Mouse (Mus musculus) thymus, adult 2 months (tissue): ENCODE data around the gene Hrk. TPM values are rescaled to one million over a fixed set of nuclear protein-coding genes. Genes with fewer than 3 reads are reported as not detected.

Experiments used
- DNase-seq: peaks from one replicate; pipeline ENCODE4 v3.0.0; 2021
- H3K27ac ChIP-seq: fragments of 200-500 bp; 2 replicates; pipeline ENCODE4 v1.5.1; 2012; ENCODE audit warnings: low read length, control low read depth; ENCODE audit not compliant: control insufficient read depth, insufficient read depth
- H3K27me3 ChIP-seq: fragments of 200-500 bp; 2 replicates; pipeline ENCODE4 v1.6.1; 2012; ENCODE audit warnings: mild to moderate bottlenecking, low read length, moderate library complexity, mixed read lengths; ENCODE audit not compliant: control insufficient read depth, insufficient read depth
- H3K36me3 ChIP-seq: fragments of 200-500 bp; 2 replicates; pipeline ENCODE4 v1.6.1; 2012; ENCODE audit warnings: mild to moderate bottlenecking, low read length, moderate library complexity; ENCODE audit not compliant: control insufficient read depth, insufficient read depth
- H3K4me1 ChIP-seq: fragments of 200-500 bp; replicated peaks from 2 replicates; pipeline ENCODE4 v1.6.1; 2012; ENCODE audit warnings: low read length; ENCODE audit not compliant: control insufficient read depth, insufficient read depth
- H3K4me3 ChIP-seq: fragments of 200-500 bp; 2 replicates; pipeline ENCODE4 v1.5.1; 2012; ENCODE audit warnings: mild to moderate bottlenecking, low read length, control low read depth, moderate library complexity; ENCODE audit not compliant: control insufficient read depth, insufficient read depth
- CTCF ChIP-seq: fragments of 200-500 bp; IDR thresholded peaks from 2 replicates; pipeline ENCODE4 v1.5.1; 2012; ENCODE audit warnings: mild to moderate bottlenecking, control low read depth, low read length, moderate library complexity, borderline replicate concordance; ENCODE audit not compliant: control insufficient read depth, poor library complexity, insufficient read depth; ENCODE audit errors: extremely low read depth
- POLR2A ChIP-seq: fragments of 200-500 bp; IDR thresholded peaks from 2 replicates; pipeline ENCODE4 v1.6.1; 2012; ENCODE audit warnings: mild to moderate bottlenecking, low read length, control low read depth, moderate library complexity; ENCODE audit not compliant: control insufficient read depth, poor library complexity, insufficient read depth; ENCODE audit errors: extremely low read depth
- WGBS: fragments of 180-500 bp; shearing (Covaris S2); methylation state at CpG from one replicate; pipeline ENCODE4 v1.1.7; 2018; 5-methylcytosine and 5-hydroxymethylcytosine counted together
- polyA plus RNA-seq: library from polyadenylated mRNA; depleted of rRNA; stranded (reverse); fragments of >200 nt; gene quantifications from 2 replicates; pipeline ENCODE4 v1.2.3, GENCODE M21; 2012

Hrk gene
- polyA plus RNA-seq, 1 experiment: 0.07 TPM

DNA sequence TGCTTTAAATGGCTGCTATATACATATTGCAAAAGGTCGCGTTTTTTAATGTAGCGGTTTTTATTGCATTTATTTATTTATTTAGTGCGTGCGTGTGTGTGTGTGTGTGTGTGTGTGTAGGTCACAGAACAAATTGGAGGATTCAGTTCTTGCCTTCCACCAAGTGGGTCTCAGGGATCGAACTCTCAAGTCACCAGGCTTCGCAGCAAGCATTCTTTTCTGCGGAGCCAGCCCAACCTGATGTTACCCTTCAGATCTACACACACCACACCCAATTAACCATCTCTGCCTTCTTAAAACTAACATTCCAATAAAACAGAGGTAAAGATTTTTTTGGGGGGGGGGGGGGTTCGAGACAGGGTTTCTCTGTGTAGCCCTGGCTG, 8.9 kb upstream of the Hrk start:
- H3K27me3 ChIP-seq: no peaks in the 10 kb centered on the region; the same call in 1 of the 2 replicates
- 31% methylated on average over 9 of the region's 9 CpGs for WGBS
- no peaks in the 10 kb centered on the region for H3K36me3 ChIP-seq
- H3K4me1 ChIP-seq: peaks cover 27% of the 10 kb centered on the region
- H3K4me3 ChIP-seq: peak overlapping the region; percentile 74
- DNase-seq: no peak
- no peak overlapping the region for H3K27ac ChIP-seq
- TF ChIP-seq POLR2A (no peak), CTCF (no peak)

DNA sequence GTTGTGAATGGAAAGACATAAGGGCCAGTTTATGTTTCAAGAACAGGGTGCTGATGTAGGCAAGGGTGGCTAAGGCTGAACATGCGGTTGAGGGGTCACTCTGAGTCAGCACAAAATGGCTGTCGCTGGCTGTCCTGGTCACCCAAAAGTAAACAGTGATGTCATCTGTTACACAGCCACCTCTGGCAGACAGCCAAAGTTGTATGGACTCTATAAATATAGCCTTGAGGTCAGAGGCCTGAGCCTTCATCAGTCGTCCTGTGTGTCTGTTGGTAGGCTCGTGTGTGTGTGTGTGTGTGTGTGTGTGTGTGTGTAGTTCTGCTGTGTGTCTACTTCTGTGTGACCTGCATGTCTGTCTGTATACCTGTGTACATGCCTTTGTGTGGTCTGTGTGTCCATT, 7.5 kb upstream of the Hrk start:
- no peak overlapping the region for H3K4me3 ChIP-seq
- WGBS: 64% methylated on average over 4 of the region's 4 CpGs
- no peaks in the 10 kb centered on the region for H3K36me3 ChIP-seq
- DNase-seq: no peak
- H3K4me1 ChIP-seq: peaks cover 26% of the 10 kb centered on the region
- no peak overlapping the region for H3K27ac ChIP-seq
- H3K27me3 ChIP-seq: no peaks in the 10 kb centered on the region; the same call in 1 of the 2 replicates
- TF ChIP-seq POLR2A (no peak), CTCF (no peak)

DNA sequence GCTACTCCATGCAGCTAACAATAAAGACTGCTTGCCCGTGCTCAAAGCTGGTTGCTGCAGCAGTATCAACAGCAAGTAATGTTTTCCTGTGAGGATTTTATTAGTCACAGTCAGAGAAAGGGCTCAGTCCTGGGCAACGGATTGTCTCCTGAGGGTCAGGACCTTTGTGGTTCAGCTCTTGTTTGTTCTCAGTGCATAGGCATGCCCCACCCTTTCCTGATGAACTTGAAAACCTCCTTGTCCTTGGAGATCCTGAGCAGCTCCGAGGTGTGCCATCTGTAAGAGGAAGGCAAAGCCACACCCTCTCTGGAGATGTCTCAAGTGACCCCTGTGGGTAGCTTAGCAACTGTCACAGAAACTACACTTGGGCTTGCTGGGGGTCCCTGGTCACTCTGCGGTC, 3.8 kb upstream of the Hrk start:
- WGBS: 23% methylated on average over 4 of the region's 4 CpGs
- no peaks in the 10 kb centered on the region; the same call in 1 of the 2 replicates for H3K27me3 ChIP-seq

DNA sequence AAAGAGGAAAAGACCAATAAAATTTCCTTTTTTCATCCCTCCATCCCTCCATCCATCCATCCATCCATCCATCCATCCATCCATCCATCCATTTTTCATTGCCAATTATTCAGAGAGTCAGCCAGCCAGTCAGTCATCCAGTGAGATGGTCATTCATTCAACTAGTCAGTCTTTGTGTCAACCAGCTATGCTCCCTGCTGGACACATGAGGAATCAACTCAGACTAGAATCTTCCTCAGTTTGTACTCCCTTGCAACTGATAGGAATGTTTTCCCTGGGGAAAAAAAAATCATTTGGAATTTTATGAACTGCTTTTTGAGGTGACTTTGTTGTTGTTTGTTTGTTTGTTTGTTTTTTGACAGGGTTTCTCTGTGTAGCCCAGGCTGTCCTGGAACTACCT, 1.0 kb downstream of the Hrk start:
- H3K27me3 ChIP-seq: peaks cover 10% of the 10 kb centered on the region
- H3K36me3 ChIP-seq: no peaks in the 10 kb centered on the region
- no peak overlapping the region for H3K27ac ChIP-seq
- DNase-seq: no peak
- peaks cover 11% of the 10 kb centered on the region for H3K4me1 ChIP-seq
- H3K4me3 ChIP-seq: no peak overlapping the region
- TF ChIP-seq CTCF (no peak), POLR2A (no peak)

More for the DNA sequence above, 3.8 kb upstream of the Hrk start:
- Histone ChIP-seq H3K4me1 (no peaks in the 10 kb centered on the region), H3K27ac (no peak overlapping the region), H3K36me3 (no peaks in the 10 kb centered on the region), H3K4me3 (no peak overlapping the region)
- no peak for TF ChIP-seq CTCF
- no peak for TF ChIP-seq POLR2A
- DNase-seq: no peak

DNA sequence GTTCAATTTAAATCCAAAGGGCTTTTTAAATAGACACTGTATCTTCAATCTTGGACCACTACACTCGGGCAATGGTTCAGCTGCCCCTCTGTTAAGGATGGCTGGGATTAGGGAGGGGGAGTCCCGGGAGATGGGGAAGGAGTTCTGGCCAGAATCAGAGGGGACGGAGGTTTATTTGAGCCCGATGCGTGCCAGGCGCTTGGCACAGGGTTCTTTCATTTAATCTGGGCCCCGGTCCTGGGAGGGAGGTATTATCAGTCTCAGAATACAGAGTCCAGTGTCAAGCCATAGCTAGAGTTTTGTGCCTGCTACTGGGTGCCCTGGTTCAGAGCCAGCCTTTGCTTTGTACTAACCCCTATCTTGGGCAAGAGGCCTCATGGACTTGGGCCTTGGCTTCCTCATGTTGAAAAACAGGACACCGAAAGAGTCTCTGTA, 3.1 kb downstream of the Hrk start:
- H3K4me1 ChIP-seq: peaks cover 17% of the 10 kb centered on the region
- TF ChIP-seq CTCF (no peak), POLR2A (no peak)
- H3K27ac ChIP-seq: no peak overlapping the region
- H3K27me3 ChIP-seq: peaks cover 20% of the 10 kb centered on the region
- no peaks in the 10 kb centered on the region for H3K36me3 ChIP-seq
- H3K4me3 ChIP-seq: no peak overlapping the region
- WGBS: 78% methylated on average over 8 of the region's 8 CpGs
- DNase-seq: no peak

DNA sequence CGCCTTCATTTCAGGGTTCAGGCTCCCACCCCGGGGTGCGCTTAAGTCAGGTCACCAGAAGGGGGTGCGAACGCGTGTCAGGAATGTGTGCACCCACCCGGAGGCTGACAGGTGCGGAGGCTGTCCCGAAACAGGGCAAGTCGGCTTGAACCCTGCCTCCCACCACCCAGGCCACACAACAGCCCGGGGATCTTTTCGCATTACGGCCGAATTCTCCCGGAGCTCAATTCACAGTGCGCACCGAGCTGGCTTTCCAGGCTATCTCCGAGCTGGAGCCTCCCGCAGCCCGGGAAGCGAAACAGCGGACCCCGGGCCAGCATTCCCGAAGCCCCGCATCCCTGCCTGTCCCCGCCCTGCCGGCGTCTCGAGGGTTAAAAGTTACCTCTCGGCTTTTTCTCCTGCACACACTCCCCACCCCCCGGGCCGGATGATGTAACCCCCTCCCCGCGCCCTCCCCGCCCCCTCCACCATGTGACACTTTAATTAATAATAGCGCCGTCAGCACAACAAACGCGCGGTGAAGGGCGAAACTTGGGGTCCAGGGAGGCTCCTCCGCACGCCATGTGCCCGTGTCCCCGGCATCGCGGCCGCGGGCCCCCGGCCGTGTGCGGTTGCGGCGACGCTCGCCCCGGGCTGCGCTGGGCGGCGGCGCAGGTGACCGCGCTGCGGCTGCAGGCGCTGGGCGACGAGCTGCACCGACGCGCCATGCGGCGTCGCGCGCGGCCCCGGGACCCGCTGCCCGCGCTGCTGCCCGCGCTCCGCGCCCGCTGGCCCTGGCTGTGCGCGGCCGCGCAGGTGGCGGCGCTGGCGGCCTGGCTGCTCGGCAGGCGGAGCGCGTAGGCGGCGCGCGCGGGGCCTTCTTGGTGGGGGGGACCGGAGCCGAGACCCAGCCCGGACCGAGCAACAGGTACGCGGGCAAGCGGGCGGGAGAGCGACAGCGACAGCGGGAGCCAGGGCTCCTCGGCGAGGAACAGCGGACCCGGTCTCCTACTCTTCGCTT, 5.1 kb downstream of the Hrk start:
- WGBS: 9% methylated on average over 117 of the region's 117 CpGs
- H3K4me3 ChIP-seq: no peak overlapping the region
- peak; percentile 33 for DNase-seq
- TF ChIP-seq CTCF (no peak), POLR2A (no peak)
- no peaks in the 10 kb centered on the region for H3K36me3 ChIP-seq
- peaks cover 17% of the 10 kb centered on the region for H3K4me1 ChIP-seq
- peaks cover 29% of the 10 kb centered on the region for H3K27me3 ChIP-seq
- no peak overlapping the region for H3K27ac ChIP-seq
